Mouse (Mus musculus) testis, adult 2 months (tissue): ENCODE results near the gene Tmem156. TPM values are rescaled to one million over a fixed set of nuclear protein-coding genes. Genes with fewer than 3 reads are reported as not detected.

ENCODE experiments used
- H3K27ac ChIP-seq: fragments of 200-500 bp; 2 replicates; pipeline ENCODE4 v1.5.1; 2012; ENCODE audit warnings: low read depth, low read length; ENCODE audit not compliant: control insufficient read depth, insufficient read depth
- H3K27me3 ChIP-seq: fragments of 200-500 bp; 2 replicates; pipeline ENCODE4 v1.6.1; 2012; ENCODE audit warnings: mild to moderate bottlenecking, low read length, moderate library complexity; ENCODE audit not compliant: control insufficient read depth, insufficient read depth
- H3K36me3 ChIP-seq: fragments of 200-500 bp; 2 replicates; pipeline ENCODE4 v1.6.1; 2012; ENCODE audit warnings: mild to moderate bottlenecking, low read length; ENCODE audit not compliant: control insufficient read depth, insufficient read depth
- H3K4me1 ChIP-seq: fragments of 200-500 bp; 2 replicates; pipeline ENCODE4 v1.6.1; 2012; ENCODE audit warnings: low read length; ENCODE audit not compliant: control insufficient read depth, insufficient read depth
- H3K4me3 ChIP-seq: fragments of 200-500 bp; 2 replicates; pipeline ENCODE4 v1.5.1; 2012; ENCODE audit warnings: low read depth, mild to moderate bottlenecking, low read length, moderate library complexity, mixed read lengths; ENCODE audit not compliant: control insufficient read depth
- CTCF ChIP-seq: fragments of 200-500 bp; IDR thresholded peaks from 2 replicates; pipeline ENCODE4 v1.5.1; 2012; ENCODE audit warnings: low read depth, mild to moderate bottlenecking, inconsistent platforms, low read length, moderate library complexity; ENCODE audit not compliant: control insufficient read depth, insufficient read depth, insufficient replicate concordance
- POLR2A ChIP-seq: fragments of 200-500 bp; IDR thresholded peaks from 2 replicates; pipeline ENCODE4 v1.6.1; 2012; ENCODE audit warnings: low read depth, mild to moderate bottlenecking, inconsistent platforms, low read length, moderate library complexity; ENCODE audit not compliant: control insufficient read depth
- polyA plus RNA-seq: library from polyadenylated mRNA; depleted of rRNA; stranded (reverse); fragments of >200 nt; gene quantifications from 2 replicates; pipeline ENCODE4 v1.2.3, GENCODE M21; 2012; rRNA removed

Gene Tmem156
- polyA plus RNA-seq, 1 experiment = 9.2 TPM

- Histone ChIP-seq H3K27me3 (no peaks in the 10 kb centered on the region), H3K27ac (no peak overlapping the region)
Observed at GRCm38 (mm10) chr5:65015508-65015907, 76.4 kb downstream of the Tmem156 start.

GRCm38 (mm10) chr5:65011901-65012573 lies 79.9 kb downstream of the Tmem156 start:
- H3K27me3 ChIP-seq = no peaks in the 10 kb centered on the region
- peaks cover 8% of the 10 kb centered on the region for H3K4me1 ChIP-seq
- TF ChIP-seq POLR2A (no peak), CTCF (no peak)
- no peak overlapping the region for H3K4me3 ChIP-seq
- no peaks in the 10 kb centered on the region for H3K36me3 ChIP-seq
- no peak overlapping the region; the same call in 1 of the 2 replicates for H3K27ac ChIP-seq

More at GRCm38 (mm10) chr5:65015508-65015907, 76.4 kb downstream of the Tmem156 start:
- Histone ChIP-seq H3K4me1 (peaks cover 8% of the 10 kb centered on the region), H3K4me3 (no peak overlapping the region), H3K36me3 (no peaks in the 10 kb centered on the region)
- TF ChIP-seq CTCF = no peak
- no peak for TF ChIP-seq POLR2A

GRCm38 (mm10) chr5:65006011-65006491 lies 85.9 kb downstream of the Tmem156 start:
- TF ChIP-seq CTCF (no peak), POLR2A (no peak)
- Histone ChIP-seq H3K4me1 (peaks cover 3% of the 10 kb centered on the region; the same call in 1 of the 2 replicates), H3K4me3 (no peak overlapping the region), H3K27me3 (no peaks in the 10 kb centered on the region), H3K36me3 (no peaks in the 10 kb centered on the region), H3K27ac (peak overlapping the region; percentile 60)

- Histone ChIP-seq H3K27me3 (no peaks in the 10 kb centered on the region), H3K4me3 (no peak overlapping the region), H3K27ac (no peak overlapping the region), H3K4me1 (peaks cover 3% of the 10 kb centered on the region; the same call in 1 of the 2 replicates), H3K36me3 (no peaks in the 10 kb centered on the region)
- TF ChIP-seq POLR2A (no peak), CTCF (no peak)
Observed at GRCm38 (mm10) chr5:65005251-65005650, 86.7 kb downstream of the Tmem156 start.

Other genes starting within 250 kb of the Tmem156 start
- gene Tlr1, start 158.6 kb downstream of the Tmem156 start, polyA plus RNA-seq = 0.11 and 0.24 TPM in 2 replicates
- gene Tlr6, start 132.0 kb downstream of the Tmem156 start, polyA plus RNA-seq = 0.06 and 0.10 TPM in 2 replicates
- gene Fam114a1, start 122.1 kb downstream of the Tmem156 start, polyA plus RNA-seq = 2.1 and 3.0 TPM in 2 replicates
- gene Klhl5, start 15.4 kb upstream of the Tmem156 start, polyA plus RNA-seq = 11.1 and 13.2 TPM in 2 replicates
- gene Wdr19, start 107.6 kb upstream of the Tmem156 start, polyA plus RNA-seq = 19.4 and 20.2 TPM in 2 replicates
- gene Rfc1, start 243.5 kb upstream of the Tmem156 start, polyA plus RNA-seq = 38.6 and 39.4 TPM in 2 replicates